Mouse (Mus musculus): Measurements from ENCODE around the gene Misp.

The Misp gene

DNA sequence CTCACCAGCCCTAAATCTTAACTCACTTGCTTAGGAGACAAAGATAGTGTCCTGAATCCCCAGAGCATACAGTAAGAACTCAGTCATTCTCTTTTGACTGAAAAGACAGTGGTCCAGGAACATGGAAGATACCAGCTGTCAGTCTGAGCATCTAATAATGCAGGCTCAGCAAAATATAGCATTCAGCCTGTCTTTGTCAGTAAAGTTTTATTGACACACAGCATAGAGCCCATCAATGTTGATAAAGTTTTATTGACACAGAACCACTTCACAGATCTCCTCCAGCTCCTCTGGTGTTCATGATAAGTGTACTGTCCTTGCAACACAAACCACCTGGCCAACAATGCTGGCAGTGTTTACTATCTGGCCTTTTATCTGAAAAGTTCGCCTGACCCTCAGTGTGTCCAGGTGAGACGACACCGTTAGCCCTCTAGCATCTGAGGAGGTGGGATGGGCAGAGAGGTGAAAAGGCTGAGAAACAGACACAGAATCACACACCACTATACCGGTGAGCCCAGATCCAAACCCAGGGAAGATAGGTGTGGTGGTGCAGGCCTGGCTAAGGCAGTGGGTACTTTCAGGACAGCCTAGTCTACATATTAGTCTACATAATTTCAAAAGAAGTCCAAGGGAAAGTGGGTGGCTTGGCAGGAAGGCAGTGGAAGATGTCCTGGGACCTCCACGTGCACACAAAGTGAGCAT lies 28.3 kb upstream of the Misp start:
- Histone ChIP-seq H3K4me1 (replicated peaks; ENCODE audit: low read depth, low read length) (peaks cover 45% of the 10 kb centered on the region), H3K4me3 (replicated peaks; ENCODE audit: low read length) (no peak overlapping the region), H3K9me3 (ENCODE audit: low read length) (no peaks in the 10 kb centered on the region), H3K27me3 (ENCODE audit: insufficient read depth, low read length) (peaks cover 38% of the 10 kb centered on the region), H3K36me3 (ENCODE audit: insufficient read depth, low read length) (no peaks in the 10 kb centered on the region)
- TF ChIP-seq POU5F1 (IDR thresholded peaks at IDR 0.05; ENCODE audit: borderline replicate concordance, low read length) (no peak), NANOG (IDR thresholded peaks at IDR 0.05; ENCODE audit: borderline replicate concordance, low read length) (no peak), CTCF (conservative IDR thresholded peaks at IDR 0.05; ENCODE audit: low read length) (no peak)

DNA sequence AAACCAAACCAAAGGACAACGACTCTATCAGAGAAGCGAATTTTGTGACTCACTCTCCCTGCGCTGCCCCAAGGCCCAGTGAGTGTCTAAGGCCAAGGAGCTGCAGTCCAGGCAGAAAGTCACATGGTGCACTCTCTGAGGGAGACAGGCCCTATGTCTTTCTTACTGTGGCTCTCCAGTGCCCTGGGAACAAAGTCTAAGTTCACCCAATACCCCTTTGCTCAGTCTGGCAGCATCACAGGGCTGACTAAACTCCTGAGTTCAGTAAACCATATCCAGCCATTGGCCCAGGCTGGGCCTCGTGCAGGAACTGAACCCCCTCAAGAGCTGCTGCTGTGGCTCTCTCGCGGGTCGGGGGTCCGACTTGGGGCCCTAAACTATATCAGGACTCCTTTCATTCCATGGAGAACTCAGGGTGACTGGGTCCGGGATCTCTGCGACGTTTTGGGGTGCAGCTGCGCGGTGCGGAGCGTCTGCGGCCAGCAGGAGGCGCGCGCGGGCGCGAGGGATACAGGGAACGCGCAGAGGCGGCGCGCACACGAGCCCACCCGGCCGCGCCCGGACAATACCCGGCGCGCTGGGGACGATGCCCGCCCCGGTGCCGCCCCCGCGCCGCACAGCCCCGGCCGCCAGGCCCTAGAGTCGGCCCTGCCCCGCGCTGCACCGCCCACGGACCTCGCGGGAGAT lies 27.6 kb upstream of the Misp start, which contains the start of gene Palm:
Gene Palm, plus strand, starts transcription at position 522 of the 687 bp plus-strand sequence.
- TF ChIP-seq CTCF (conservative IDR thresholded peaks at IDR 0.05; ENCODE audit: low read length) (no peak; the same call in 1 of the 2 replicates), NANOG (IDR thresholded peaks at IDR 0.05; ENCODE audit: borderline replicate concordance, low read length) (no peak), POU5F1 (IDR thresholded peaks at IDR 0.05; ENCODE audit: borderline replicate concordance, low read length) (no peak)
- H3K9me3 ChIP-seq (ENCODE audit: low read length), result no peaks in the 10 kb centered on the region
- H3K27me3 ChIP-seq (ENCODE audit: insufficient read depth, low read length), result peaks cover 38% of the 10 kb centered on the region
- no peaks in the 10 kb centered on the region for H3K36me3 ChIP-seq (ENCODE audit: insufficient read depth, low read length)
- peak within 1 kb of the TSS; percentile 91 for H3K4me3 ChIP-seq (replicated peaks; ENCODE audit: low read length)
- peaks cover 52% of the 10 kb centered on the region for H3K4me1 ChIP-seq (replicated peaks; ENCODE audit: low read depth, low read length)

DNA sequence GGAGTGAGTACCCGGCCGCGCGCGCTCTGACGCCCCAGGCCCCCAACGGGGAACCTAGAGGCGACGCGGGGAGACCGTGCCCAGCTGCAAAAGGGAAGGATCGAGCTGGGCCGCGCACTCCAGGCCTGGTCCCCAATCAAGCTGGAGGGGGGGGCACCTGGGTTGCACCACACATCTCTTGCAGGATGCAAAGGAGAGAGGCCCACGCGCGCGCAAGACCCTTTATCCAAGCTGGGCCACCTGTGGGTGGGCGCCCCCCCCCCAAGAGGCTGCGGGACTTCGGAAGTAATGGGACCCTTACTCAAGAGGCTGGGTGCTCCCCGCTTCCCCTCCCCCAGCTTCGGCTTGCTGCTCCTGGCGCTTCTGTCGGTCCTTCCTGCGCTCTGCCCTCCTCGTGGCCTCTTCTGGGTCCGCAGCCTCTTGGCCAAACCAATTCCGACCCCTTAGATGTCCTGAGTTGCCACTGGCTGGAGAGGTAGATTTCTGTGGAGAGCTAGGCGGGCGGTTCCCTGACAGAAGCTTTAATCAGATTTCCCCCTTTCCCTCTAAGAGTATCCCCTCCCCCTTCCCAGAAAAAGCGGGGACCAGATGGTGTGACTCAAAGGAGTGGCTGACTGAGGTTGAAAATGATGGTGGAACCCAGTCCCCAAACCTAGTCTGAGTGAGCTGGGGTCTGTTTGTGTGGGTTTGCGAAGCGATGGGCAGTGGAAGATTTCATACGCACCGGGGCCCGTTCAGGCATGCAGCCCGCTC lies 26.9 kb upstream of the Misp start:
- TF ChIP-seq NANOG (IDR thresholded peaks at IDR 0.05; ENCODE audit: borderline replicate concordance, low read length) (no peak), CTCF (conservative IDR thresholded peaks at IDR 0.05; ENCODE audit: low read length) (no peak), POU5F1 (IDR thresholded peaks at IDR 0.05; ENCODE audit: borderline replicate concordance, low read length) (no peak)
- H3K4me3 ChIP-seq (replicated peaks; ENCODE audit: low read length), result peak overlapping the region; percentile 91
- H3K4me1 ChIP-seq (replicated peaks; ENCODE audit: low read depth, low read length), result peaks cover 56% of the 10 kb centered on the region
- peaks cover 35% of the 10 kb centered on the region for H3K27me3 ChIP-seq (ENCODE audit: insufficient read depth, low read length)
- no peaks in the 10 kb centered on the region for H3K9me3 ChIP-seq (ENCODE audit: low read length)
- no peaks in the 10 kb centered on the region for H3K36me3 ChIP-seq (ENCODE audit: insufficient read depth, low read length)

DNA sequence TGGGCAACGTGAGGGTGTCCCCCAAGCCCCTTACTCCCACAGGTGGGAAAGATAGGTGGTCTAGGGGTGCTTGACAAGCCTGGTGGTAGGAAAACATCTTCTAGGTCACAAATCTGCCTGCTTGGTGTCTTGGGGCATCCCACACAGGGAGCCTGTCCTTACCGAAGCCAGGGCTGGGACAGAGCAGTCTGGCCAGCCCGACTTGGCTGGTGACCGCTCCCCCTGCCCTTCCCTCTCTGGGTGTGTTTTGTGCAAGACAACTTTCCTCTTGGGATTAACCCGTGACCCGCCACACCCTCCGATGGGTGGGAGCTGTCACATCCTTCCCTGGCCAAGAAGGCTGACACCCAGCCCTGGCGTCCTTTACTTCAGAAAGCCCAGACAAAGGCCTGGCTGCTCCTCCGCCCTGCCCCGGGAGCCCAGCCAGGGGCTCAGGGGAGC lies 26.3 kb upstream of the Misp start:
- TF ChIP-seq NANOG (IDR thresholded peaks at IDR 0.05; ENCODE audit: borderline replicate concordance, low read length) (no peak), POU5F1 (IDR thresholded peaks at IDR 0.05; ENCODE audit: borderline replicate concordance, low read length) (no peak), CTCF (conservative IDR thresholded peaks at IDR 0.05; ENCODE audit: low read length) (no peak)
- H3K36me3 ChIP-seq (ENCODE audit: insufficient read depth, low read length), result no peaks in the 10 kb centered on the region
- H3K4me3 ChIP-seq (replicated peaks; ENCODE audit: low read length), result peak overlapping the region; percentile 91
- H3K9me3 ChIP-seq (ENCODE audit: low read length), result no peaks in the 10 kb centered on the region
- H3K27me3 ChIP-seq (ENCODE audit: insufficient read depth, low read length), result peaks cover 29% of the 10 kb centered on the region
- peaks cover 59% of the 10 kb centered on the region for H3K4me1 ChIP-seq (replicated peaks; ENCODE audit: low read depth, low read length)

DNA sequence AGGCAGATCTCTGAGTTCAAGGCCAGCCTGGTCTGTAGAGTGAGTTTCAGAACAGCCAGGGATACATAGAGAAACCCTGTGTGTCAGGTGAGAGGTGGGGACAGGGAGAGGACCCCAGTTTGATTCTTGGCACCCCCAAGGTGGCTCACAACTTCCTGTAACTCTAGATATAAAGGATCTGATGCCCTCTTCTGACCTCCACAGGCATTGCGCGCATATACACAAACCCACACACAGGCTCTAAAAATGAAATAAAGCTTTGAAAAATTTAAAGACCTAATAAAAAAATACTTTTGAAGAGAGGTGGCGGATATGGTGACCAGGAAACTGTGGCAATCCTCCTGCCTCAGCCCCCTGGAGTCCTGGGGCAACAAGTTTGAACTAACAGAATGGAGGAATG lies 24.9 kb upstream of the Misp start:
- Histone ChIP-seq H3K9me3 (ENCODE audit: low read length) (no peaks in the 10 kb centered on the region), H3K27me3 (ENCODE audit: insufficient read depth, low read length) (peaks cover 17% of the 10 kb centered on the region), H3K36me3 (ENCODE audit: insufficient read depth, low read length) (no peaks in the 10 kb centered on the region), H3K4me1 (replicated peaks; ENCODE audit: low read depth, low read length) (peaks cover 69% of the 10 kb centered on the region), H3K4me3 (replicated peaks; ENCODE audit: low read length) (no peak overlapping the region)
- 0 out of 2 replicates have a peak, but pooled peaks have one; percentile 12 for TF ChIP-seq CTCF (conservative IDR thresholded peaks at IDR 0.05; ENCODE audit: low read length)
- no peak for TF ChIP-seq NANOG (IDR thresholded peaks at IDR 0.05; ENCODE audit: borderline replicate concordance, low read length)

DNA sequence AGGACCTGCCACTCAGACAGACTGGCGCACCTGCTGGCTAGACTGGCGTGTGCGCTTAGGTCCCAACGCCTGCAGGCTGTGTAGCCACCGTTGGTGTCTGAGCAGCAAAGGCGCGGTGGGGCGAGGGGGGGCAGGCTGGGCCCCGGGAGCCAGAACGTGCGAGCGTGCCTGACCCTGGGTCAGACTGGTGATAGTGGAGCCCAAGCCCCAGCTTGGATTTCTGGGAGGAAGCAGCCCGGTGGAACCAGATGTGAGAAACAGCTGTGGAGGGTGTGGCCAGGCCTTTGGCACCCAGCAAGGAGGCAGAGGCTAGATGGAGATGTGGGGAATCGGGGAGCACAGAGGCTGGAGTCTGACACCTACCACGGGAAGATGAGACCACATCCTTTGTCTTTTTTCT lies 23.5 kb upstream of the Misp start:
- TF ChIP-seq POU5F1 (IDR thresholded peaks at IDR 0.05; ENCODE audit: borderline replicate concordance, low read length) (no peak), CTCF (conservative IDR thresholded peaks at IDR 0.05; ENCODE audit: low read length) (no peak), NANOG (IDR thresholded peaks at IDR 0.05; ENCODE audit: borderline replicate concordance, low read length) (no peak)
- Histone ChIP-seq H3K4me1 (replicated peaks; ENCODE audit: low read depth, low read length) (peaks cover 83% of the 10 kb centered on the region), H3K27me3 (ENCODE audit: insufficient read depth, low read length) (peaks cover 17% of the 10 kb centered on the region), H3K4me3 (replicated peaks; ENCODE audit: low read length) (peak overlapping the region; percentile 52), H3K36me3 (ENCODE audit: insufficient read depth, low read length) (no peaks in the 10 kb centered on the region), H3K9me3 (ENCODE audit: low read length) (no peaks in the 10 kb centered on the region)

DNA sequence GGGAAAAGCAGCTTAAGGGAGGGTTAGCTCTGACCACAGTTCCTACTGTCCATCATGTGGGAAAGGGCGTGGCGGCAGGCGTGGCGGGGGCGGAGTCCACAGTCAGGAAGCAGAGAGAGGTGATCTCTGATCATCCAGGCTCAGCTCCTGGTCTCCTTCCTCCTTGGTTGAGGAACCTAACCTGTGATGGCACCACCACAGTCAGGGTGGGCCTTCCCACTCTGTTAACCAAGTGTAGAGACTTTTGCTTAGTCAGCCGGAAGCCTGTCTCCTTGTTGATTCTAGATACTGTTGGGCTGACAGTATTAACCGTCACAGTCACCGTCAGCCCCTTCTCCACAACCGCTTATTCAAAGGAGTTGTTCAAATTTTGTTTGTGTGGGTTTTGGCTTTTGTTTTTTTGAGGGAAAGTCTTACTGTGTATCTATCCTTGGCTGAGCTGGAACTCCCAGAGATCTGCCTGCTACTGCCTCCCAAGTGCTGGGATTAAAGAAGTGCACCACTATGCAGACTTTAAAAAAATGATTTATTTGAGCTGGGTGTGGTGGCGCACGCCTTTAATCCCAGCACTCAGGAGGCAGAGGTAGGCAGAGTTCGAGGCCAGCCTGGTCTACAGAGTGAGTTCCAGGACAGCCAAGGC lies 22.4 kb upstream of the Misp start:
- H3K9me3 ChIP-seq (ENCODE audit: low read length), result no peaks in the 10 kb centered on the region
- H3K27me3 ChIP-seq (ENCODE audit: insufficient read depth, low read length), result peaks cover 10% of the 10 kb centered on the region; the same call in 1 of the 2 replicates
- no peak overlapping the region for H3K4me3 ChIP-seq (replicated peaks; ENCODE audit: low read length)
- no peaks in the 10 kb centered on the region for H3K36me3 ChIP-seq (ENCODE audit: insufficient read depth, low read length)
- peaks cover 88% of the 10 kb centered on the region for H3K4me1 ChIP-seq (replicated peaks; ENCODE audit: low read depth, low read length)
- TF ChIP-seq NANOG (IDR thresholded peaks at IDR 0.05; ENCODE audit: borderline replicate concordance, low read length) (no peak), POU5F1 (IDR thresholded peaks at IDR 0.05; ENCODE audit: borderline replicate concordance, low read length) (no peak), CTCF (conservative IDR thresholded peaks at IDR 0.05; ENCODE audit: low read length) (no peak)

DNA sequence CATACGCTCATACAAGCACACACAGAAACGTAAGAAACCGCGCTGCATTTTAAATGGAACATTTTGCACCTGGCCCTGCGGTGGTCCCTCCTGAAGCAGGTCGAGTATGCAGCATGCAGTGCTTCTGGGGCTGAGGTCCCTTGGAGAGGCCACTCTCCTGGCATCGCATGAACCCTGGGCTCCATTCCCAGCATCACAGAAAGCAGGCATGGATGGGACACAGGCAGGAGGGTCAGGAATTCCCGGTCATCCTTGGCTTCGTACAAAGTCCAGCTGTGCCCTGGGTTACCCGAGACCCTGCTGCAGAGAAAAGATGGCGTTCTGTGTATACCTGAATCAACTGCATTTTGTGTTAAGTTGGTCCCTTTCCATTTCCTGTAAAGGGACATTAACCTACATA lies 20.3 kb upstream of the Misp start:
- TF ChIP-seq NANOG (IDR thresholded peaks at IDR 0.05; ENCODE audit: borderline replicate concordance, low read length) (no peak), CTCF (conservative IDR thresholded peaks at IDR 0.05; ENCODE audit: low read length) (no peak), POU5F1 (IDR thresholded peaks at IDR 0.05; ENCODE audit: borderline replicate concordance, low read length) (no peak)
- H3K36me3 ChIP-seq (ENCODE audit: insufficient read depth, low read length), result no peaks in the 10 kb centered on the region
- H3K4me1 ChIP-seq (replicated peaks; ENCODE audit: low read depth, low read length), result peaks cover 90% of the 10 kb centered on the region
- H3K27me3 ChIP-seq (ENCODE audit: insufficient read depth, low read length), result 0 out of 2 replicates have a peak, but pooled peaks cover 4% of the 10 kb centered on the region
- H3K9me3 ChIP-seq (ENCODE audit: low read length), result no peaks in the 10 kb centered on the region
- no peak overlapping the region for H3K4me3 ChIP-seq (replicated peaks; ENCODE audit: low read length)

Data from E14TG2a.4 (cell line).